Mouse (Mus musculus): ENCODE data around the gene Fam217b.

Gene Fam217b

GRCm38 (mm10) chr2:178414261-178415149 is at the start of gene Fam217b, which contains the start of gene Ppp1r3d:
Gene Fam217b, plus strand, starts transcription at chr2:178414524.
Gene Ppp1r3d, minus strand, starts transcription at chr2:178414472.
- in situ Hi-C loops (cut with MboI; ENCODE audit: low sequenced_read_pairs) = no loop called here

- in situ Hi-C loops (cut with MboI; ENCODE audit: low sequenced_read_pairs) = no loop called here
These were observed 7.1 kb upstream of the Fam217b start, which contains the start of gene Sycp2 for GRCm38 (mm10) chr2:178407053-178407815. Gene Sycp2, minus strand, starts transcription at chr2:178407685.

- in situ Hi-C loops (cut with MboI; ENCODE audit: low sequenced_read_pairs) = no loop called here
These were observed 5.3 kb upstream of the Fam217b start for GRCm38 (mm10) chr2:178409024-178409423.

GRCm38 (mm10) chr2:178410286-178410685 is 4.0 kb upstream of the Fam217b start:
- in situ Hi-C loops (cut with MboI; ENCODE audit: low sequenced_read_pairs) = no loop called here

- in situ Hi-C loops (cut with MboI; ENCODE audit: low sequenced_read_pairs) = no loop called here
These were observed 1.7 kb upstream of the Fam217b start for GRCm38 (mm10) chr2:178412598-178412997.

- in situ Hi-C loops (cut with MboI; ENCODE audit: low sequenced_read_pairs) = no loop called here
These were observed 1.2 kb upstream of the Fam217b start for GRCm38 (mm10) chr2:178413081-178413480.

- in situ Hi-C loops (cut with MboI; ENCODE audit: low sequenced_read_pairs) = no loop called here
These were observed 653 bp upstream of the Fam217b start for GRCm38 (mm10) chr2:178413481-178414260.

GRCm38 (mm10) chr2:178415150-178415448 is 775 bp downstream of the Fam217b start:
- in situ Hi-C loops (cut with MboI; ENCODE audit: low sequenced_read_pairs) = no loop called here

- in situ Hi-C loops (cut with MboI; ENCODE audit: low sequenced_read_pairs) = no loop called here
These were observed 2.1 kb downstream of the Fam217b start for GRCm38 (mm10) chr2:178416427-178416826.

- in situ Hi-C loops (cut with MboI; ENCODE audit: low sequenced_read_pairs) = no loop called here
These were observed 2.6 kb downstream of the Fam217b start for GRCm38 (mm10) chr2:178416970-178417369.

- in situ Hi-C loops (cut with MboI; ENCODE audit: low sequenced_read_pairs) = no loop called here
These were observed 6.3 kb downstream of the Fam217b start for GRCm38 (mm10) chr2:178420576-178420975.

GRCm38 (mm10) chr2:178421603-178422002 is 7.3 kb downstream of the Fam217b start:
- in situ Hi-C loops (cut with MboI; ENCODE audit: low sequenced_read_pairs) = no loop called here

GRCm38 (mm10) chr2:178422186-178422585 is 7.9 kb downstream of the Fam217b start:
- in situ Hi-C loops (cut with MboI; ENCODE audit: low sequenced_read_pairs) = no loop called here

GRCm38 (mm10) chr2:178423223-178423622 is 8.9 kb downstream of the Fam217b start:
- in situ Hi-C loops (cut with MboI; ENCODE audit: low sequenced_read_pairs) = no loop called here

GRCm38 (mm10) chr2:178426229-178426628 is 11.9 kb downstream of the Fam217b start:
- in situ Hi-C loops (cut with MboI; ENCODE audit: low sequenced_read_pairs) = no loop called here

- in situ Hi-C loops (cut with MboI; ENCODE audit: low sequenced_read_pairs) = no loop called here
These were observed 12.9 kb downstream of the Fam217b start for GRCm38 (mm10) chr2:178427181-178427580.

- in situ Hi-C loops (cut with MboI; ENCODE audit: low sequenced_read_pairs) = no loop called here
These were observed 13.9 kb downstream of the Fam217b start for GRCm38 (mm10) chr2:178428183-178428582.

GRCm38 (mm10) chr2:178428676-178429075 is 14.4 kb downstream of the Fam217b start:
- in situ Hi-C loops (cut with MboI; ENCODE audit: low sequenced_read_pairs) = no loop called here

GRCm38 (mm10) chr2:178429426-178429825 is 15.1 kb downstream of the Fam217b start:
- in situ Hi-C loops (cut with MboI; ENCODE audit: low sequenced_read_pairs) = no loop called here

GRCm38 (mm10) chr2:178430231-178430630 is 15.9 kb downstream of the Fam217b start, which contains the start of gene Cdh26:
Gene Cdh26, plus strand, starts transcription at chr2:178430531.
- in situ Hi-C loops (cut with MboI; ENCODE audit: low sequenced_read_pairs) = no loop called here

- in situ Hi-C loops (cut with MboI; ENCODE audit: low sequenced_read_pairs) = no loop called here
These were observed 19.2 kb downstream of the Fam217b start for GRCm38 (mm10) chr2:178433495-178433894.

Data from CH12F3 (cell line).